Mouse (Mus musculus): ENCODE measurements around the gene Tat. TPM values are rescaled to one million over a fixed set of nuclear protein-coding genes. Genes with fewer than 3 reads are reported as not detected.

The Tat gene
- 6.8 and 46.2 TPM in 2 replicates for total RNA-seq (2021)
- long read RNA-seq, experiment 1, result 0 reads
- long read RNA-seq, experiment 2, transcript Tat-201 (12 exons, 2,375 nt), result major isoform, 32 of 36 reads
- long read RNA-seq, experiment 2, partial matches to known transcripts, result 3 of 36 reads
- long read RNA-seq, experiment 2, other reads (novel, unspliced or antisense), result 1 of 36 reads

DNA sequence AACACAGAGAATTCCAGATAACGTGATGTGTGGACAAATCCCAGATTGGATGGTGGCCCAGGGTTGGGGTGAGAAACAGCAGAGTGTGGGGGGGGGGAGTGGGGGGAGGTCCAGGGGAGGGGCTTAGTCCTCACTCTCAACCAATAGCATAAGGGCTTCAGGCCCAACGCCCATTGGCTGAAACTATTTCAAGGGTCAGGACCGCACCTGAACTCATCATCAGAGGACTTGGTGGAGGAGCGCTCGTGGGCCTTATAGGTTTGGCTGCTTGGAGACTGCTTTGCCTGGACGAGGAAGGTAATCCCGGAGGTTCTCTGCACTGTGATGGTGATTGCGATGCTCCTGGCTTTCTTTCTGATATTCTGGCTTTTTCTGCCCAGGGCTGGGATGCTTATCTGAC lies at the start of gene Tat:
Tat (plus strand) TSS at position 214 of the 400 bp plus-strand sequence.
- DNase-seq, result no peak

DNA sequence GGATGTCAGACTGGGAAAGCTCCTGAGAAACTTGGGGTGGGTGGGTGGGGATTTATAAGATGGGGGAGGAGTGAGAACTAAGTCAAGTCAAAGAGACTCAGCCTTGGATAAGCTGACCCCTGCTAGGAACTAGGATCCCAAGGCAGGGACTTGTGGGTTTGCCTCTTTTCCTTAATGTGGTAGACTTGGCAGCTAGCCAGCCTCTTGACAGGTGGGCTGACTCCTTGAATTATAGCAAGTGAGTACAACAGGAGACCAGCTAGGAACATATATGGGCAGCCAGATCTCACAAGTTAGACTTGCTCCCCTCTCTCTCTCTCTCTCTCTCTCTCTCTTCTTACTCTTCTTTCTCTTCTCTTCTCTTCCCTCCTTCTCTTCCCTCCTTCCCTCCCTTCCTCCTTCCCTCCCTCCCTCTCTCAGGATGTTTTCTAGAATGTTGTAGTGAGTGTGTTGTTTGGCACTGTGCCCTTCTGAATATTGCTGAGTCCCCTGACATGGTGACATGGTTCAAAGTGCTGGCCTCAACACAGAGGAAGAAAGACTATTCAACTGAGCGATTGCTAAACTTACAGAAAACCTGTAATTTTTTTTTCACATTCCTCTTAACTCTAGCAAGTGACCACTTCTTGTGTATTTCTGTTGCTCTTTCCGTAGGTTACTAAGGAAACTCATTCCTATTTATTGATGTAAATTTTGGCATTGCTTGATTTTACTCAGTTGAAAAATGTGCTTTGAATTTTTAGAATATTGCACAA lies 48.5 kb upstream of the Tat start:
- no peak for DNase-seq

DNA sequence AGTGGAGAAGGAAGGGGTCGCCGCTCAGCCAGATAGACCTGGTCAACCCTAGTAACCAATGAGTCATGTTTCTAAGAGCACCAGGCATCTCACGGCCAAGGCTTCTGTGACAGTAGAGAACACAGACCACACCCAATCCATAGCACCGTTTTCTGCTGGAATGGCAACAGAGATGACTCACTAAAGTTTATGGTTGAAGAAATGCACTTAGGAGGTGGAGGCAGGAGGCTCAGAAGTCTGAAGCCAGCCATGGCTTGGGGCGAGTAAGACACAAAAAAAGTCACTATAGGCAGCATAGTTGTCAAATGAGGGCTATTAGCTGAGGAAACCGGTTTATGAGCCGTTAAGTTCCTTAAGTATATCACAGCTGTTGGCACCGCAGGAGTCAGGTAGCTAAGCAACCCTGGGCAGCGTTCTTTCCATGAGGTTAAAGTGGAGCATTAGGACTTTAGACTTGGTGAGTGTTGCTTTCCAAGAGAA lies 45.0 kb upstream of the Tat start:
- no peak for DNase-seq

DNA sequence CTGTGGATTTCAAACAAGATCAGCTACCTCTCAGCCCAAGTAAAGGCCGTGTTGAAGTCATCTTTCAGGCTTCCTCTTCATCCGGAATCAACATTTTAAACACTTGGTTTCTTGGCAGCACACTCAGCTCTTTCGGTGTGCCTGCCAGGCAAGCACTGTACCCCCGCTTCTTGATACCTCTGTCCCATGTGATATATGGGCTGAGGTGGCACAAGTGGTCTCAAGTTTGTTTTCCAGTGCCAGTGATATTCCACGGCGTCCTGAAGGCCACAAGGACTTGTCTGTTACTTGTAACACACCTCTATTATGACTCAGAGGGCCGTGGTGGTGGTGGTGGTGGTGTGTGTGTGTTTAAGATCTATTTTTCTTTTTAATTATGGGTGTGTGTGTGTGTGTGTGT lies 44.5 kb upstream of the Tat start:
- DNase-seq, result no peak

DNA sequence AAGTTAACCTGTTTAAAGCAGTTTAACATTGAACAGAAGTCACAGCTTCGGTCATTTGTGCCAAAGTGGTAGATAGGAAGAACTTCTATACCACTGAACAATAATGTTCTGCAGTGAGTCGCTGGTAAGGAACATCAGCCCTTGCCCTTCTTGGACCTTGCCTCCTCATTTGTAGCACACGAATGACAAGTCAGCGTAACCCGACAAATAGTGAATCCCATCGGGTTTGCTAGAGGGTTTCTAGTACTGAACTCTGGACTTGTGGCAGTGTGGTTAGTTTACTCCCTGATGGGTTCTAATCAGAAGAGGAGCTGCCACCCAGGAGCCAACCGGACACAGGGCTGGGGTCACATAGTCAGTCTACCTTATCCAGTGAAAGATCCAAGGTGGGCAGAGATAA lies 44.0 kb upstream of the Tat start:
- no peak for DNase-seq

DNA sequence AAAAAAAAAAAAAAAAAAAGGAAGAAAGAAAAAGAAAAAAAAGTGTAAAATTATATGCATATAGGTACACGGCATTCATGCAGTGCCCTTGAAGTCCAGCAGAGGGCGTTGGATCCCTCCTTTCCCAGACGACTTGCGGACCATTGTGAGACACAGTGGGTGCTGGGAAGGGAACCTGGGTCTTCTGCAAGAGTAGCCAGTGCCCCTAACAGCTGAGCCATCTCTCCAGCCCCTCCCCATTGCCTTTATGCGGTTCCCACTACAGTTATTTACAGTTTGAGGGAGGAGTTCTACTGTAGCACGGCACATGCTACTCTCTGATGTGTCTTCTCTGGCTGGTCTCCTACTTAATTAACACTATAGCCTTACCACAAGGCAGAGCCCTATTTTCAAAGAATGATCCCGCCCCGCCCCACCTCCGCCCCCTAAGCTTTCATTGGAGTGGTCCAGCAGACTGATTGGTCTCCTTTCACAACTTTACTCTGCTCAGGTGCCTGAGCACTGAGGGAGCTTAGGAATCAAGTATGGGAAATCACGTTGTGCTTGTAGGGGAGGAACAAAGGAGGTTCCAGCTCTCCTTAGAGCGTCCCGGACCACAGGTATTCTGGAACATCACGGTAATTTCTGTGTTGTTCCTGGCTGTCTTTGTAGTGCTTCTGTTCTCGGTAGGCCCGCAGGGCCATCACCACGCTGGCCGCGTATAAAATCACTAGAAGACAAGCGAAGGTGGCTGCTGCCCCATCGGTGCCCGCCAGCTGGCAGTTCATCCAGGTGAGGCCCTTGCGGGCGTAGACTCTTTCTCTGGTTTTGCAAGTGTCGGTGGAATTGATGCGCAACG lies 42.6 kb upstream of the Tat start:
- peak; percentile 51 for DNase-seq

DNA sequence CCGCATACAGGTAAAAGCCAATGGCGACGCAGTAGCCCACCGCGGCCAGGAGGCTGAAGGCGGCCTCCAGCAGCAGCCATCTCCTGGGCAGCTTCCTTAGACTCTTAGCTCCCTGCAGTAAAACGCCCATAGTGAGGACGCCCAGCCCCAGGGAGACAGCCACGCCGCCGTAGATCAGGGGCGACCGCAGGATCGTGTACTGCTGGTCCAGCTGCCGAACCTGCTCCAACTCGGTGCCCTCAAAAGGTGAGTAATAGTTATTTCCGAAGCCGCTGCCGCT lies 42.0 kb upstream of the Tat start:
- DNase-seq, result no peak

DNA sequence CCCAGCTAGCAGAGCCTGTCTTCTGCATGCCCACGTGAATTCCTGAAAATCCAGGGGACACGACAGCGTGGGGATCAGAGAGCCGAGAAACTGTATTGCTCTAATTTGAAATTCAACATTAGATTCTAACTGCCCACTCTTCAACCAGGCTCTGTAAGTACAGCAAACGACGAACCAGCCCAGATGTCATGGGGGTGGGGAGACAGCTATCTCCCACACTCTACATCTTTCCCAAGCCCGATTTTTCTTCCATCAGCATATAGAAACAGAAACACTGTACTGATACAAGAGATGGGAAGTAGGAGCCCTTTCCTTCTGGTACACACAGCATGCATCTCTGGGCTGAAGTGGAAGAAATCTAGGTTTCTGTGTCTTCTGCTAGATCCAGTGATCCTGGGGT lies 38.1 kb upstream of the Tat start:
- no peak for DNase-seq

DNA sequence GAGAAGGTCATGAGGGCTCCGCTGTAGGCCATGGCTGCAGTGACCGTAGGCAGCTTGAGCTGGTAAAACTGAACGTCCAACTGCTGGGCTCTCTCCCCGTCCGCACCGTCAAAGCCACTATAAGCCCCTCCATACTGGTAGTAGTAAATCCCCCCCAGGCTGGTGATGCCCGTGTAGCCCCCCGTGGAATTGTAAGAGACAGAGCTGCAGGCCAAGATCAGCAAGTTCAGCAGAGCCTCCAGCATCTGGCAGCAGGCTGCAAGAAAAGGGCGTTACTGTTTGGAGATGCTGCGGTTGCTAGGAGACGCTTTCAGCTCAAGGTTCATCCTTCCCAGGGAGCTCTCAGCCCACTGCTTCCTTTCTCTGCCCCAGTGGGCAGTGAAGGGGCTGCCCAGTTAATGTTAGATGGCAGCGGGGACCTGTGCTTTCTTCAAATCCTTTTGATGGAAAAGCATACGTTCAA lies 35.7 kb upstream of the Tat start:
- DNase-seq, result peak; percentile 15

DNA sequence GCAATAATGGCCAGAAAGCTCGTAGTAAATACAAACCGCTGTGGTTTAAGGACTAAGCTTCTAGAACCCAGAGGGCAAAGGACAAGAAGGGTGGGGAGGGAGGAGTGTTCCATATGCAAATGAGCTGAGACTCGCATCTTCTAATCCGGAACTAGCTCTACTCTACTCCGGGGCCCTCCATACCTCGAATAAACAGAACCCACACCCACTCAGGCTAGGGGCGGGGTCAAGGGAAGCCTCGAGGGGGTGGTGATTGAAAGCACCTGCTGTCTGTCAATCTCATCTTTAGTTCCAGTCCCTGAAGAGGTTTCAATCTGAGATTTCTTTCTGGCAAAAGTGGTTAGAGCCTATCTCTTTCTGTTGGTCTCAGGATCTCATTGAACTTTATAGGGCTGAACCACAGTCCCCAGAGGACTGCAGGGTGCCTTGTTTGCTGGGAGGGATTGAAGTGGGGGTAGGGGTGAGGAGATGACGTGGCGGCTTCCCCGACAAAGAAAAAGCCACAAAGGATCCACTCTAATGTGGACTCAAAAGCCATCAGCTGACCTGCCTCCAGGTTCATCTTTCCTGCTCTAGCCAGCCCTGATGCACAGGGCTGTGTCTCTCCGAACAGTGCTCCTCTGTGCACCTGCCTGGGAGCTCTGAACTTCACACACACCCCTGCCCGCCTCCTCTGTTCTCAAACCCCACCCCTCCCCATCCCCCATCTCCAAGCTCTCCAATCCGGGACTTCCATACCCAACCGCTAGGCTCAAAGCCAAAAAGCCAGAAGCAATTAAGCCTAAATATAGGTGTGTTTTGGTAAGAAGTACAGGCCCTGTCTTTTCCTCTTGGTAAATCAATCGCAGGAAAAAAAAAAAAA lies 32.8 kb upstream of the Tat start:
- DNase-seq, result peak; percentile 24

DNA sequence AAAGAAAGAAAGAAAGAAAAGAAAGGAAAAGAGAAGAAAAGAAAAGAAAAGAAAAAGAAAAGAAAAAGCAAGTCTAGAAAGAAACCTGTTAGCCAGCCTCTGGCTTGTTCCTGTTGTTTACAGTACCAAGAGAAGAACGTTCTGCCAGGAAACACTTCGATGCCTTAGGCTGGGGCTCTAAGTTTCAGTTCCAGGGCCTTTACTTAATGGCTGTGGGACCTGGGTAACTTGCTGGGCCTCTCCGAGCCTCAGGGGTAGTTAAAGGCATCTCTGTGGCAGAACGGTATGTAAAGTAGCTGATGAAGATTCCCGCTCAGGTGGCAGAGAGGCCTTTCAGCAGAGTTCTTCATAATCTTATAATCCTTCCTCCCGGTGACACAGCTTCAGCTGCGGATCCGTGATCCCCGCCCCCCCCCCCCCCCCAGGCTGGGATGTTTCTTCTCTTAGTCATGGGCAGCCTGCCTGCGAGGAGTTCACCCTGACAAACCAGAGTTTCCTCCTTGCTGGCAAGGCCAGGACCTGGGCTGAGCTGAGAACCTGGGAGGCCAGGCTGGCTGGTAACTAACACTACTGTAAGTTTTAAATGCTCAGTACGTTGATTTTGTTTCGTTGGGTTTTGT lies 32.1 kb upstream of the Tat start:
- peak; percentile 44 for DNase-seq

DNA sequence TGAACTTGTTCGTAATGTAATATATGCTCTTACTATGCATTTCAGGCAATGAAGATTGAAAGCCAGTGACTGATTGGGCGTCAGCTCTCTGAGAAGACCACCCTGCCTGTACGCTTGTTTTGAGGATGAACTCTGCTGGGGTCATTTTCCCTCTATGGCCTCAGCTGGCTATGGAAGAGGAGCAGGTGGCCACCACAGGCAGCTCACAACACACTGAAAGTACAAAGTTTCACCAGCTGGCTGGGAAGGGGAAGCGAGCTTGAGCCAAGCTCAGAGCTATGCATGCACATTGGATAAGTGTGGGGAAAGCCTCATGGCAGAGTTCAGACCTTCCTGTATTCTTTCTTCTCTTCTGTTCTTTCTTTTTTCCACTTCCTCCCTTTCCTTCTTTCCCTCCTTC lies 31.1 kb upstream of the Tat start:
- no peak for DNase-seq

DNA sequence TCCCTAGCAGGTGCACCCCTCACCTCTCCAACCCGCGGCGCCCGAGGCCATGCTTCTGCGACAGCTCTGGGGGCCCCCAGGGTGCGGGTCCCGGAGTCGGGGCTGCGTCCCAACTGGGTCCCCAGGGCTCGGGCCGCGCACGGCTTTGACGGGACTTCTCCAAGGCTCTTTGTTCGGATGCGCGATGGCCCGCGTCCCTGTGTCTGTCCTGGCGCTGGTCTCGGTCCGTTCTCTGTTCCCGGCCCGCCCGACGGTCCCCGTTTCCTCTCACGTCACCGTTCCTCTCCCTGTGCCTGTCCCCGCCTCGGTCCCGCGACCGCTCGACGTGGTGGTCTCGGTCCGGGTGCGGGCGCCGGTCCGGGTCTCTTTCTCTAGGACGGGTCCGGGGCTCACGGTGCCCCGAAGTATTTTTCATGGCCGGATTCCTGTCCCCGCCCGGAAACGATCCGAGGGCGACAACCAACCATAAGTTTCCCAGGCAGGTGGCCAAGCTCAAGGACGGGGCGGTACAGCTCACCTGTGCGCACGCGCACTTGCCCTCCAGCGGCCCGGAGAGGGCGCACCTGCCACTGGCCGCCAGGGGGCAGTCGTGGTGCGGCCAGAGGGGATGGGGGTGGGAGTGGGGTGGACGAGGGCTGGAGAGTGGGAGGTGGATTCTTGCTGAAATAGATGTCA lies 28.4 kb upstream of the Tat start, which contains the start of gene Marveld3:
Marveld3 (minus strand) TSS at position 511 of the 675 bp plus-strand sequence.
- DNase-seq, result peak; percentile 63

DNA sequence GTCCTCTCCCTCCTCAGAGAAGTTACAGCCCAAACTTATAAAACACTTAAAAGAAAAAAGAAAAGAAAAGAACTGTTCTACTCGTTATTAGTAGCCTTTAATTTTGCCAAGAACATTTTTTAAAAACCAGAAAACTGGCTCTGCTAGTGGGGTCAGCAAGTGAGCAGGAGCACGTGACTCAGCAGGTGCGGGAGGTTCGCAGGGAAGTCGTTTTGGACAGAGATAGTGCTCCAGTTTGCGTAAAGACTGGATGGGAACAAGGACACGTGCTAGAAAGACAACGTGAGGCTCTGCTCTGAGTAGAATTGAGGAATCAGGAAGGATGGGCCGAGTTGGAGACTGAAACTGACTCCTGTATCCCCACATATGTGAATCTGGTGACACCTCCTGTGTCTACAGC lies 27.3 kb upstream of the Tat start:
- DNase-seq, result no peak

DNA sequence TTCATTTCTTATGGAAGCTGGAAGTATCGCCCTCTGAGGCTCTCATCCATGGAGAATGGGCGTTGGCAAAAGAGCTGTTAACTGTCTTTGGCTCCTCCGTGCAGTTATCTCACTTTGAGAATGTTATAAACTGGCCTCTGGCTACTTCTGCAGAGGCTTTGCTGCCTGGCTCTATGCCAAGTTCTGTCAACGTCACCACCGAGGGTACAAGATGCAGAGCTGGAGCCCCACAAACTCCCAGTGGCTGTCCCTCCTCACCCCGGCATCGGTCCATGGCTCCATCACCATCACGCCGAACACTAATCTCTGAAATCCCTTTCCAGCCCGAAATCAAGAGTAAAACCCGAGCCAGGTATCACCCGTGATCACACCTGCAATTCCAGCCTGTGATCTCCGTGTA lies 26.8 kb upstream of the Tat start:
- DNase-seq, result no peak

DNA sequence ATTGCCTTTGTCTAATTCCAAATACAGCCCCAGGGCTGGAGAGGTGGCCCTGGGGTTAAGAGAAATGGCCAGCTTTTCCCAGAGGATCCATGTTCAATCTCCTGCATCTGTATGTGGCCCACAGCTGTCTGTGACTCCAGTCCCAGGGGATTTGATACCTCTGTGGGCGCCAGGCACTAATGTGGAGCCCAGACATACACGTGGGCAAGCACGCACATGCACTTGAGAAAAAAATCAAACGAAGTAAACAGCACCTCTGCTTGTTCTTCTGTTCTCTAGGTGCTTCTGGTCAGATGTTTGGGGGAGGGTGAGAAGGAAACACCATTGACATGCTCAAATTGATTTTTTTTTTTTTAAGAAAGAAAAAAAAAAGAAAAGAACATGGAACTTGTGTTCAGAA lies 26.1 kb upstream of the Tat start:
- no peak for DNase-seq

DNA sequence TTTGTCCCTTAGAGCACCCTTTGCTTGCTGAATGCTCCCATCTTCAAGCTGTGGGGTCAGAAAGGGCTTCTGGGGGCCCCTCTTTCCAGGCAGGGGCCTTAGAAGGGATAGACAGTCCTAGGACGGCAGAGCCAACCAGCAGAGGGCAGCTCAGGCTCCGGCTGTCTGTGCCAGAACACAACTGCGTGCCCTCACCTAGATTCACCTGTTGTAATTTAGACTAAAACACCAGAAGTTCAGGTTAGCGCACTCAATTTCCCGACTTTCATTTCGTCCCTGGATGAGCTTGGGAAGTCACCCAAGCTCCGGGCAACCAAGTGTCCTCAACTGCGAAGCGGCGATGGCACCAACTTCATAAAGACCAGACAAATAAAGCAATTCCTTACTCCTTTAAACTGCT lies 21.4 kb upstream of the Tat start:
- DNase-seq, result no peak

DNA sequence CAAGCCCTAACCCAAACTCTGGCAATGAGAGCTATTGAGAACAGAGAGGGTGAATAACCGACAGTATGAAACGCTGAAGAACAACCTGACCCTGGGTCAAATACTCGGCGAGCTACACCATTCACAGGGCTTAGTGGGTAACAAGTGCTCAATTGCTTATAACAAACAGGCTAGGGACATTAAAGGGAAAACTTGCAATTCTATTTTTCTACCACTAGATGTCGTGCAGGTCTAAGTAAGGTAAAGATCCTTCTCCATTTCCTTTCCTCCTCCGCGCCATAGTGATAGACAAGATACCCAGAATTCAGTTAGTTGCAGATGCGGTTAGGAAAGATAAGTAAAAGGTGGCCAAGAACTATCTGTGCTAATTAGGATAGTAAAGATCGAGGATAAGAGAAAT lies 19.9 kb upstream of the Tat start:
- DNase-seq, result no peak

DNA sequence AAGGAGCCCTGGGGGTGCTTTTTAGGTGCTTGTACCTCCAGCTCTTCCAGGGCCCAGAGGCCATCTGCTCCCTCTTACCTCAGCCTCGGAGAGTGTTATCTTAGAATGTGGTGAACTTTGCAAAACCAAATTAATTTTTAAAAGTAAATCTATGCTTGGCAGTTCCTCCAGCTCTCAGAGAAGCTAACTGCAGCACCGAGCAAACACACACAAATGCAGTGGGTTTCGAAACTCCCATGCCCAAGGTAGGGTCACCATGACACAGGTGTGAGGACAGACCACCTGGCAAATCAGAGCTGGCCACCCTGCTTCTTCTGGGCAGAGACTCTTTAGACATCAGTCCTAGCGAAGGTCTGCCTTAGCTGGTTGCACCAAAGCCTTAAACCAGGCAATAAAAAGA lies 17.3 kb upstream of the Tat start:
- DNase-seq, result no peak

DNA sequence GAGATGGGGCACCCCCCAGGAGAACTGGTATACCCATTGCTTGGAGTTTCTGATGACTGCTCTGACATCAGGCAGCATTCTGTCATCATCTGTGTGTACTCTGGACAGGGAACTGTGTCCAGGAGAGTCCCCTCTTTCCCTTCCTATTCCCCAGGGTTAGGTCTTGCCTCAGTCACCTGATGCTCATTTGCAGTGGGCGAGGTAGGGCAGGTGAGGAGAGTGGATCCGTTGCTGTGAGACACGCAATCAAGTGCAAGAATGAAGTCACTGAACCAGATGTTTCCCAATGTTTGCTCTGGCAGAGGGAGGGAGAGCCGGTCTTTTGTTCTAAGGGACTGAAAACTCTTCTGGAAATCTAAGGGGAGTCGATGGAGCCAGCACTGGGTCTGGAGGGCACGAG lies 10.9 kb upstream of the Tat start:
- no peak for DNase-seq

DNA sequence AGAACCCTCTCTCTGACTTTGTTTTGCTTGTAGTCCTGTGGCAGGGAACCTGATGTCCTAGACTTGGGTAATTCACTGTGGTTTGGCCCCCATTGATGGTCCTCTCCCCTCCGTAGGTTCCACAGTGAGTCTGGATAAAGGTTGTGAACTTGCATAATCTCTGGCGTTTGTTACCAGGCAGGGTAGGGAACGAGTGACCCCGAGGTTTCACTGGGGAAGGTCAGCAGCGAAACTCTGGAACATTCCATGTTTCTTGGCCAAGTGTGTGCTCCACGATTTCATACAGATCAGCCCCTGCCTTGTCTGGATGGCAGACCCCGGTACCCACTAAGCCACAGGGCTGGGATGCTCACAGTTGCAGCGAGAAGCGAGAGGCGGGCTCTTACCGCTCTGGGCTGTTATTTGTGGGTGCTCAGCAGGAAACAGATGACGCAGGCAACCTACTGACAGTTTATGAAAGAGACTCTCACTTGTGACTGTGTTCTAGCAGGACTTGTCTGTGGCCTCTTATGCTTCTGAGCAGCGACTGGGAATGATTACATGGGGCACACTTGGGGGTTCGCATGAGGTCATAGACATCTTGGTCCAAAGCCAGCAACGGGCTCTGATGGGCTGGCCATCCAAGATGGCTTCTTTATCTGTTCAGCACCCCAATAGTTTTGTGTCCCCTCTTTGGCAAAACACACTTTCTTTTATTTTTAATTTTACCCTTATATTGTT lies 7.7 kb upstream of the Tat start:
- no peak for DNase-seq

Measured in adrenal gland, postnatal 14 days (tissue).